Comparison of ENCODE assay signal across 8 mouse cellular contexts in the genomic region with DNA sequence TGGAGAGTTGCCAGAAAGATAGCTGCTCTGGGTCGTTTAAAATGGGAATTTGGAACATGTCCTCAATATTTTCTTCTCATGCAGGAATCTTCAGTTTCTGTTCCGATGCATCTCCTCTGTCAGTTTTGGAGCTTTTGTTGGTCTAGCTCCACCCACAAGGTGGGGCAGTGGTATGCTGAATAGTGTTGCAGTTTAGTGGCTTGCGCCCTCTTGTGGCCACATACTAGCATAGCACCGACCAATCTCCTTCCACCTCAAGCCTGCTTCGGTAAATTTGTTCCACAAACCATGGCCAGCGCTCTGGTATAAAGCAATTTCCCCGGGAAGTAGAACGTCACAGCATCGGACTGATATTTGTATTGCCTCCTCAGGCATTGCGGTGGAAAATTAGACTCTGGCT. TPM values are rescaled to one million over a fixed set of nuclear protein-coding genes. Genes with fewer than 3 reads are reported as not detected.
A peak's percentile ranks its signal among the peaks of the same experiment; 100 is the strongest.
DNase-seq lines count a peak whose midpoint lies in the region; ATAC-seq lines count a peak whose summit lies in the region.

No protein-coding gene starts in this region.

- DNase-seq in 3134 (ENCODE audit: extremely low read depth, insufficient read length, low spot score), result peak; percentile 36
- peak; percentile 74 for DNase-seq in adrenal gland, postnatal 25 days
- DNase-seq in heart, adult 8-10 months (ENCODE audit: low spot score), result peak; percentile 58
- peak; percentile 48 to 73 for DNase-seq in kidney, adult 8-10 months
- DNase-seq in spleen, postnatal 10 days (ENCODE audit: low spot score in 2 of 2), result peak; percentile 40 to 82

- no peak overlapping the region for H3K9ac ChIP-seq in embryonic facial prominence, embryonic 12.5 days
- H3K9ac ChIP-seq in limb, embryonic 12.5 days (replicated peaks), result no peak overlapping the region
- peak overlapping the region; percentile 49; the same call in 1 of the 2 replicates for H3K9ac ChIP-seq in midbrain, embryonic 16.5 days (ENCODE audit: low read depth, low read length)

- peak; percentile 88; the same call in 1 of the 2 replicates for ATAC-seq in embryonic facial prominence, embryonic 12.5 days (ENCODE audit: insufficient number of reproducible peaks, insufficient read depth, low FRiP score, low TSS enrichment)
- peak; percentile 80 for ATAC-seq in limb, embryonic 12.5 days (ENCODE audit: insufficient number of reproducible peaks, insufficient read depth, low FRiP score, low TSS enrichment, low read depth)
- ATAC-seq in midbrain, embryonic 16.5 days, result peak; percentile 96

- H3K4me1 ChIP-seq in embryonic facial prominence, embryonic 12.5 days, result no peaks in the 10 kb centered on the region
- no peaks in the 10 kb centered on the region for H3K4me1 ChIP-seq in limb, embryonic 12.5 days (replicated peaks)
- 0 out of 2 replicates have a peak, but pooled peaks cover 3% of the 10 kb centered on the region for H3K4me1 ChIP-seq in midbrain, embryonic 16.5 days (ENCODE audit: control insufficient read depth, insufficient read depth, low read length)

- no peaks in the 10 kb centered on the region for H3K36me3 ChIP-seq in embryonic facial prominence, embryonic 12.5 days
- H3K36me3 ChIP-seq in limb, embryonic 12.5 days, result no peaks in the 10 kb centered on the region
- H3K36me3 ChIP-seq in midbrain, embryonic 16.5 days (ENCODE audit: control insufficient read depth, insufficient read depth, low read length), result no peaks in the 10 kb centered on the region

- H3K4me2 ChIP-seq in embryonic facial prominence, embryonic 12.5 days (replicated peaks), result 0 out of 2 replicates have a peak overlapping the region, but pooled peaks have one; percentile 33
- H3K4me2 ChIP-seq in limb, embryonic 12.5 days, result peak overlapping the region; percentile 37
- peak overlapping the region; percentile 47 for H3K4me2 ChIP-seq in midbrain, embryonic 16.5 days (ENCODE audit: low read length)

- no peak overlapping the region for H3K27ac ChIP-seq in embryonic facial prominence, embryonic 12.5 days
- no peak overlapping the region for H3K27ac ChIP-seq in limb, embryonic 12.5 days
- H3K27ac ChIP-seq in midbrain, embryonic 16.5 days (ENCODE audit: low read length), result no peak overlapping the region

- no peaks in the 10 kb centered on the region for H3K27me3 ChIP-seq in embryonic facial prominence, embryonic 12.5 days
- H3K27me3 ChIP-seq in limb, embryonic 12.5 days, result no peaks in the 10 kb centered on the region
- no peaks in the 10 kb centered on the region for H3K27me3 ChIP-seq in midbrain, embryonic 16.5 days (ENCODE audit: control insufficient read depth, insufficient read depth, low read depth, low read length)

- no peak overlapping the region for H3K4me3 ChIP-seq in embryonic facial prominence, embryonic 12.5 days
- H3K4me3 ChIP-seq in limb, embryonic 12.5 days (replicated peaks), result no peak overlapping the region
- H3K4me3 ChIP-seq in midbrain, embryonic 16.5 days (ENCODE audit: low read depth, low read length), result no peak overlapping the region; the same call in 1 of the 2 replicates

- no peaks in the 10 kb centered on the region for H3K9me3 ChIP-seq in embryonic facial prominence, embryonic 12.5 days
- no peaks in the 10 kb centered on the region for H3K9me3 ChIP-seq in limb, embryonic 12.5 days
- no peaks in the 10 kb centered on the region; the same call in 1 of the 2 replicates for H3K9me3 ChIP-seq in midbrain, embryonic 16.5 days (replicated peaks; ENCODE audit: control insufficient read depth, low read length, poor library complexity, severe bottlenecking)

- WGBS in embryonic facial prominence, embryonic 12.5 days, result 5% methylated on average over 10 of the region's 10 CpGs
- WGBS in limb, embryonic 12.5 days, result 9% methylated on average over 10 of the region's 10 CpGs
- 6% methylated on average over 10 of the region's 10 CpGs for WGBS in midbrain, embryonic 16.5 days

RNA-seq across cellular contexts. Expression of a gene that starts 16.5 kb away (rescaled TPM):
- not detected in 2 replicates for total RNA-seq in adrenal gland, postnatal 25 days (2021)
- polyA plus RNA-seq in embryonic facial prominence, embryonic 12.5 days (2016; fragmentation: Nextera tagmentation; extraction: Ambion mirVana), result not detected in 2 replicates
- not detected for total RNA-seq in heart, adult 8-10 months (2022)
- polyA plus RNA-seq in limb, embryonic 12.5 days (2016; fragmentation: Nextera tagmentation; extraction: Ambion mirVana), result 0.10 TPM in 1 of 2 replicates, not detected in the other
- polyA plus RNA-seq in midbrain, embryonic 16.5 days (2015; fragmentation: Nextera tagmentation; extraction: Ambion mirVana), result not detected in 2 replicates

RNA-seq across cellular contexts. Expression of a gene that starts 22.0 kb away (rescaled TPM):
- total RNA-seq in adrenal gland, postnatal 25 days (2021), result not detected in 2 replicates
- polyA plus RNA-seq in embryonic facial prominence, embryonic 12.5 days (2016; fragmentation: Nextera tagmentation; extraction: Ambion mirVana), result 0.13 TPM in 1 of 2 replicates, not detected in the other
- total RNA-seq in heart, adult 8-10 months (2022), result not detected
- not detected in 2 replicates for polyA plus RNA-seq in limb, embryonic 12.5 days (2016; fragmentation: Nextera tagmentation; extraction: Ambion mirVana)
- polyA plus RNA-seq in midbrain, embryonic 16.5 days (2015; fragmentation: Nextera tagmentation; extraction: Ambion mirVana), result not detected in 2 replicates

RNA-seq across cellular contexts. Expression of a gene that starts 27.4 kb away (rescaled TPM):
- total RNA-seq in adrenal gland, postnatal 25 days (2021), result not detected in 2 replicates
- polyA plus RNA-seq in embryonic facial prominence, embryonic 12.5 days (2016; fragmentation: Nextera tagmentation; extraction: Ambion mirVana), result not detected in 2 replicates
- total RNA-seq in heart, adult 8-10 months (2022), result not detected
- polyA plus RNA-seq in limb, embryonic 12.5 days (2016; fragmentation: Nextera tagmentation; extraction: Ambion mirVana), result not detected in 2 replicates
- polyA plus RNA-seq in midbrain, embryonic 16.5 days (2015; fragmentation: Nextera tagmentation; extraction: Ambion mirVana), result 0.13 TPM in 1 of 2 replicates, not detected in the other

RNA-seq across cellular contexts. Expression of a gene that starts 32.8 kb away (rescaled TPM):
- total RNA-seq in adrenal gland, postnatal 25 days (2021), result not detected in 2 replicates
- polyA plus RNA-seq in embryonic facial prominence, embryonic 12.5 days (2016; fragmentation: Nextera tagmentation; extraction: Ambion mirVana), result not detected in 2 replicates
- total RNA-seq in heart, adult 8-10 months (2022), result not detected
- 0.10 TPM in 1 of 2 replicates, not detected in the other for polyA plus RNA-seq in limb, embryonic 12.5 days (2016; fragmentation: Nextera tagmentation; extraction: Ambion mirVana)
- not detected in 2 replicates for polyA plus RNA-seq in midbrain, embryonic 16.5 days (2015; fragmentation: Nextera tagmentation; extraction: Ambion mirVana)

RNA-seq across cellular contexts. Expression of a gene that starts 38.2 kb away (rescaled TPM):
- not detected in 2 replicates for total RNA-seq in adrenal gland, postnatal 25 days (2021)
- 0.06 TPM in 1 of 2 replicates, not detected in the other for polyA plus RNA-seq in embryonic facial prominence, embryonic 12.5 days (2016; fragmentation: Nextera tagmentation; extraction: Ambion mirVana)
- total RNA-seq in heart, adult 8-10 months (2022), result not detected
- not detected in 2 replicates for polyA plus RNA-seq in limb, embryonic 12.5 days (2016; fragmentation: Nextera tagmentation; extraction: Ambion mirVana)
- not detected in 2 replicates for polyA plus RNA-seq in midbrain, embryonic 16.5 days (2015; fragmentation: Nextera tagmentation; extraction: Ambion mirVana)
